Mouse (Mus musculus): ENCODE measurements around the gene Hnf1b. TPM values are rescaled to one million over a fixed set of nuclear protein-coding genes. Genes with fewer than 3 reads are reported as not detected.

The Hnf1b gene
- total and polyA plus RNA-seq, 3 experiments = 0.11 to 3.0 (median 0.42) TPM

DNA sequence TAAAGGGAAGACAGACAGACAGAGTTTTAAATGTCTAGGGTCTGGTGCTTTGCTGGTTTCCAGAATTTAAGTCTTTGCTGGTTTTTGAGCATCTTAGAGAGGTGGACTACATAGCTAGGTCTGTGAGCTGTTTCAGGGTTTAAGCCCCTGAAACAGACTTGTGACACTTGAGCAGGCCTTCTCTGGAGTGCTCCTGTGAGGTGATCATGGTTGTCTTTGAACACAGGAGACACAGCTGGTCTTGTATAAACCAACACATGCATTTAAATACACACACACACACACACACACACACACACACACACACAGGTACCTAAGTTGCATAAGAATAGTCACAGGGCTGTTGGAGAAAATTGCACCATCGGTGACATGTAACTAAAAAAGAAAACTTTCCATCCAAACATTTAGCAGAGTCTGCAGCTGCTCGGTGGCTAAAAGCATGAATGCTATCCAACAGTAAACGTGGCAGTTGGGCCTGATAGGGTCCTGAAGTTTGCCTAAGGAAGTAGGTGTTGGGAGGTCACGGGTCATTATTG is 28.6 kb downstream of the Hnf1b start:
- dilution Hi-C loops (cut with MboI; ENCODE audit: extremely low pct_ligation_motif_present, extremely low pct_unique_long_range_greater_than_20kb, low sequenced_read_pairs) = no loop called here

DNA sequence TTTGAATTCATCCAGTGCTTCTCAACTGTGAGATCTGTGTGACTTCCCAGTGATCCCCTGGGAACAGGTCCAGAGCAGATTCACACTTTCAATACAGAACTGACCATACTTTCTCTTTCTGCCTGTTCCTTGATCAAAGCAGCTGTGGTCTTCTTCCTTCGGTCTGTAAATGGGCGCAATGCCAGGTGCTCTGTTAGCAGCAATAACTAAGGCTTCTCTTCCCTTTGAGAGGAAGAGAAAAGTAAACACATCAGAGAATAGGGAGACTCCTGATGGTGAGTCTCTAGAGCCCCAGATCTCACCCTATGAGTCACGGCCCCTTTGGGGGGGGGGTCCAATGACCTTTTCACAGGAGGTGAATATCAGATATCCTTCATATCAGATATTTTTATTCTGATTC is 29.3 kb downstream of the Hnf1b start:
- dilution Hi-C loops (cut with MboI; ENCODE audit: extremely low pct_ligation_motif_present, extremely low pct_unique_long_range_greater_than_20kb, low sequenced_read_pairs) (no loop called here), in situ Hi-C loops (cut with MboI; ENCODE audit: low pct_ligation_motif_present, low pct_unique_long_range_greater_than_20kb, low sequenced_read_pairs) (no loop called here)
- no peak overlapping the region for H3K9ac ChIP-seq (ENCODE audit: insufficient read depth, low read depth)
- no peak overlapping the region for H3K4me3 ChIP-seq (replicated peaks in 1 of 3; ENCODE audit: low read depth in 2 of 3, low read length in 2 of 3, poor library complexity in 1 of 3)
- no peaks in the 10 kb centered on the region for H3K79me2 ChIP-seq (replicated peaks; ENCODE audit: control insufficient read depth, extremely low read depth, insufficient read depth, poor library complexity, severe bottlenecking)
- no peak overlapping the region for H3K27ac ChIP-seq (ENCODE audit: insufficient read depth, low read depth)
- H3K9me3 ChIP-seq (replicated peaks; ENCODE audit: low read length) = no peaks in the 10 kb centered on the region
- peaks cover 0 to 4% of the 10 kb centered on the region in 2 experiments for H3K36me3 ChIP-seq (replicated peaks in 1 of 2; ENCODE audit: control insufficient read depth in 1 of 2, insufficient read depth in 1 of 2, low read length in 1 of 2)
- peak overlapping the region; percentile 32 for H3K4me2 ChIP-seq (ENCODE audit: insufficient read depth, low read depth, poor library complexity, severe bottlenecking)
- peaks cover 23 to 47% of the 10 kb centered on the region in 2 experiments for H3K4me1 ChIP-seq (ENCODE audit: control insufficient read depth in 1 of 2, insufficient read depth in 2 of 2)
- TF ChIP-seq EP300 (IDR thresholded peaks at IDR 0.05; ENCODE audit: low read length) (peak; percentile 30; the same call in 1 of the 2 replicates), IRF4 (IDR thresholded peaks at IDR 0.05; ENCODE audit: low read depth, low read length) (peak; percentile 31; the same call in 1 of the 2 replicates), CHD2 (IDR thresholded peaks at IDR 0.05; ENCODE audit: low read length) (no peak)
- no peaks in the 10 kb centered on the region for H3K27me3 ChIP-seq (replicated peaks)
- no peak for DNase-seq (ENCODE audit: extremely low read depth)

More for the DNA sequence above, 28.6 kb downstream of the Hnf1b start:
- no peak overlapping the region for H3K27ac ChIP-seq (ENCODE audit: insufficient read depth, low read depth)
- peaks cover 23 to 43% of the 10 kb centered on the region in 2 experiments for H3K4me1 ChIP-seq (ENCODE audit: control insufficient read depth in 1 of 2, insufficient read depth in 2 of 2)
- no peaks in the 10 kb centered on the region for H3K9me3 ChIP-seq (replicated peaks; ENCODE audit: low read length)
- no peak overlapping the region for H3K4me3 ChIP-seq (replicated peaks in 1 of 3; ENCODE audit: low read depth in 2 of 3, low read length in 2 of 3, poor library complexity in 1 of 3)
- H3K9ac ChIP-seq (ENCODE audit: insufficient read depth, low read depth) = no peak overlapping the region
- no peaks in the 10 kb centered on the region for H3K27me3 ChIP-seq (replicated peaks)
- no peaks in the 10 kb centered on the region for H3K36me3 ChIP-seq (replicated peaks in 1 of 2; ENCODE audit: control insufficient read depth in 1 of 2, insufficient read depth in 1 of 2, low read length in 1 of 2)
- in situ Hi-C loops (cut with MboI; ENCODE audit: low pct_ligation_motif_present, low pct_unique_long_range_greater_than_20kb, low sequenced_read_pairs) = no loop called here
- TF ChIP-seq ETS1 (conservative IDR thresholded peaks at IDR 0.05; ENCODE audit: low read depth, low read length) (peak; percentile 90), IRF4 (IDR thresholded peaks at IDR 0.05; ENCODE audit: low read depth, low read length) (peak; percentile 45), MAFK (IDR thresholded peaks at IDR 0.05; ENCODE audit: insufficient replicate concordance, low read length) (0 out of 2 replicates have a peak, but pooled peaks have one; percentile 31), CTCF (conservative IDR thresholded peaks at IDR 0.05 in 1 of 2, IDR thresholded peaks at IDR 0.05 in 1 of 2; ENCODE audit: low read depth in 2 of 2, low read length in 2 of 2) (no peak), E2F4 (IDR thresholded peaks at IDR 0.05; ENCODE audit: insufficient replicate concordance, low read depth, low read length) (no peak), RAD21 (IDR thresholded peaks at IDR 0.05; ENCODE audit: low read depth, low read length) (no peak), CHD2 (IDR thresholded peaks at IDR 0.05; ENCODE audit: low read length) (no peak), GABPA (IDR thresholded peaks at IDR 0.05; ENCODE audit: insufficient replicate concordance, low read depth, low read length) (no peak), ELF1 (IDR thresholded peaks at IDR 0.05; ENCODE audit: low read depth, low read length) (no peak), PAX5 (IDR thresholded peaks at IDR 0.05; ENCODE audit: low read length) (no peak), ZMIZ1 (IDR thresholded peaks at IDR 0.05; ENCODE audit: low read depth, low read length) (no peak), UBTF (IDR thresholded peaks at IDR 0.05; ENCODE audit: low read depth, low read length) (no peak), NRF1 (IDR thresholded peaks at IDR 0.05; ENCODE audit: low read depth, low read length) (no peak), JUND (conservative IDR thresholded peaks at IDR 0.05; ENCODE audit: low read depth, low read length) (no peak), NELFE (IDR thresholded peaks at IDR 0.05; ENCODE audit: low read depth, low read length) (no peak), POLR2A (IDR thresholded peaks at IDR 0.05; ENCODE audit: low read depth, low read length) (no peak), CHD1 (IDR thresholded peaks at IDR 0.05; ENCODE audit: low read depth, low read length) (0 out of 2 replicates have a peak, but pooled peaks have one; percentile 56), SMC3 (IDR thresholded peaks at IDR 0.05; ENCODE audit: low read depth, low read length) (no peak), MAZ (IDR thresholded peaks at IDR 0.05; ENCODE audit: low read depth, low read length) (peak; percentile 47; the same call in 1 of the 2 replicates), MXI1 (IDR thresholded peaks at IDR 0.05; ENCODE audit: low read depth, low read length) (0 out of 2 replicates have a peak, but pooled peaks have one; percentile 30), EP300 (IDR thresholded peaks at IDR 0.05; ENCODE audit: low read length) (peak; percentile 65), ZC3H11A (IDR thresholded peaks at IDR 0.05; ENCODE audit: low read depth, low read length) (no peak), MAX (IDR thresholded peaks at IDR 0.05; ENCODE audit: low read length) (no peak), MYC (IDR thresholded peaks at IDR 0.05; ENCODE audit: low read depth, low read length) (0 out of 2 replicates have a peak, but pooled peaks have one; percentile 17), USF1 (IDR thresholded peaks at IDR 0.05; ENCODE audit: low read depth, low read length) (no peak), KAT2A (IDR thresholded peaks at IDR 0.05; ENCODE audit: insufficient replicate concordance, low read length) (no peak), MEF2A (IDR thresholded peaks at IDR 0.05; ENCODE audit: borderline replicate concordance, low read depth, low read length) (peak; percentile 94), BHLHE40 (IDR thresholded peaks at IDR 0.05; ENCODE audit: low read depth, low read length) (peak; percentile 54; the same call in 1 of the 2 replicates), SIN3A (IDR thresholded peaks at IDR 0.05; ENCODE audit: low read length) (peak; percentile 56; the same call in 1 of the 2 replicates), POLR2AphosphoS2 (IDR thresholded peaks at IDR 0.05; ENCODE audit: low read depth, low read length) (no peak), RCOR1 (conservative IDR thresholded peaks at IDR 0.05; ENCODE audit: low read depth, low read length) (no peak), HCFC1 (IDR thresholded peaks at IDR 0.05; ENCODE audit: low read depth, low read length) (no peak), ZNF384 (IDR thresholded peaks at IDR 0.05; ENCODE audit: low read depth, low read length) (no peak), JUN (IDR thresholded peaks at IDR 0.05; ENCODE audit: insufficient read depth, low read depth, low read length) (no peak; the same call in 1 of the 2 replicates), USF2 (conservative IDR thresholded peaks at IDR 0.05; ENCODE audit: low read depth, low read length) (no peak), TCF12 (IDR thresholded peaks at IDR 0.05; ENCODE audit: low read depth, low read length) (peak; percentile 77), TBP (conservative IDR thresholded peaks at IDR 0.05; ENCODE audit: low read depth, low read length) (no peak), ZKSCAN1 (IDR thresholded peaks at IDR 0.05; ENCODE audit: borderline replicate concordance, low read depth, low read length) (no peak)
- no peak for DNase-seq (ENCODE audit: extremely low read depth)
- 0 out of 2 replicates have a peak overlapping the region, but pooled peaks have one; percentile 32 for H3K4me2 ChIP-seq (ENCODE audit: insufficient read depth, low read depth, poor library complexity, severe bottlenecking)
- no peaks in the 10 kb centered on the region for H3K79me2 ChIP-seq (replicated peaks; ENCODE audit: control insufficient read depth, extremely low read depth, insufficient read depth, poor library complexity, severe bottlenecking)
